Mouse (Mus musculus) liver, embryonic 15.5 days (tissue): Measurements from ENCODE around the gene Fbxw8. TPM values are rescaled to one million over a fixed set of nuclear protein-coding genes. Genes with fewer than 3 reads are reported as not detected.

Source experiments
- ATAC-seq: fragments of 200-750 bp; cut with Nextera tagmentation; 2 replicates; pipeline ENCODE4 v1.8.0; 2017; ENCODE audit warnings: moderate number of reproducible peaks, mild to moderate bottlenecking, moderate library complexity; ENCODE audit not compliant: insufficient read depth
- H3K27ac ChIP-seq: fragments of 300-500 bp; sonication (generic); replicated peaks from 2 replicates; pipeline ENCODE4 v1.5.1; 2015; ENCODE audit warnings: mild to moderate bottlenecking, inconsistent platforms
- H3K27me3 ChIP-seq: fragments of 300-500 bp; sonication (generic); 2 replicates; pipeline ENCODE4 v1.6.1; 2015; ENCODE audit warnings: mild to moderate bottlenecking, inconsistent platforms
- H3K36me3 ChIP-seq: fragments of 300-500 bp; sonication (generic); replicated peaks from 2 replicates; pipeline ENCODE4 v1.6.1; 2015; ENCODE audit warnings: moderate library complexity, mild to moderate bottlenecking, inconsistent platforms
- H3K4me1 ChIP-seq: fragments of 300-500 bp; sonication (generic); replicated peaks from 2 replicates; pipeline ENCODE4 v1.6.1; 2015; ENCODE audit warnings: inconsistent platforms
- H3K4me2 ChIP-seq: fragments of 300-500 bp; sonication (generic); 2 replicates; pipeline ENCODE4 v1.6.1; 2015; ENCODE audit warnings: moderate library complexity, mild to moderate bottlenecking, inconsistent platforms
- H3K4me3 ChIP-seq: fragments of 300-500 bp; sonication (generic); replicated peaks from 2 replicates; pipeline ENCODE4 v1.5.1; 2015; ENCODE audit warnings: mild to moderate bottlenecking, inconsistent platforms
- H3K9ac ChIP-seq: fragments of 300-500 bp; sonication (generic); 2 replicates; pipeline ENCODE4 v1.6.1; 2015; ENCODE audit warnings: moderate library complexity, mild to moderate bottlenecking, inconsistent platforms
- H3K9me3 ChIP-seq: fragments of 300-500 bp; sonication (generic); replicated peaks from 2 replicates; pipeline ENCODE4 v1.6.1; 2016; ENCODE audit warnings: inconsistent platforms
- WGBS: fragments of 180-500 bp; shearing (Covaris S2); methylation state at CpG from one replicate; pipeline ENCODE4 v1.1.7; 2015; ENCODE audit warnings: mixed read lengths; ENCODE audit not compliant: insufficient replicate concordance; 5-methylcytosine and 5-hydroxymethylcytosine counted together
- polyA plus RNA-seq: library from polyadenylated mRNA; unstranded; fragments of >200 nt; fragmentation: Nextera tagmentation; extraction: Ambion mirVana; gene quantifications from 2 replicates; pipeline ENCODE4 v1.2.1, GENCODE M21; 2015

Fbxw8 gene
- 7.7 and 8.1 TPM in 2 replicates for polyA plus RNA-seq

GRCm38 (mm10) chr5:118154839-118155564 is at the start of gene Fbxw8:
Gene Fbxw8, minus strand, starts transcription at chr5:118155464.
- WGBS, result under 1% methylated on average over 67 of the region's 67 CpGs

GRCm38 (mm10) chr5:118204675-118205440 is 49.6 kb upstream of the Fbxw8 start:
- no peak overlapping the region for H3K4me3 ChIP-seq
- 35% methylated on average over 16 of the region's 16 CpGs for WGBS
- no peak for ATAC-seq

More at GRCm38 (mm10) chr5:118154839-118155564, at the start of gene Fbxw8:
- Histone ChIP-seq H3K27ac (peak within 1 kb of the TSS; percentile 62; the same call in 1 of the 2 replicates), H3K27me3 (no peaks in the 10 kb centered on the region), H3K9me3 (no peaks in the 10 kb centered on the region), H3K36me3 (no peaks in the 10 kb centered on the region), H3K4me2 (peak within 1 kb of the TSS; percentile 81), H3K9ac (peak within 1 kb of the TSS; percentile 80), H3K4me1 (peaks cover 39% of the 10 kb centered on the region), H3K4me3 (peak within 1 kb of the TSS; percentile 92)
- ATAC-seq, result peak; percentile 70

GRCm38 (mm10) chr5:118199670-118200069 is 44.4 kb upstream of the Fbxw8 start:
- H3K27me3 ChIP-seq, result no peaks in the 10 kb centered on the region
- H3K4me3 ChIP-seq, result no peak overlapping the region
- H3K27ac ChIP-seq, result no peak overlapping the region
- no peak for ATAC-seq
- no peak overlapping the region for H3K9ac ChIP-seq
- H3K9me3 ChIP-seq, result no peaks in the 10 kb centered on the region
- no peak overlapping the region for H3K4me2 ChIP-seq
- no peaks in the 10 kb centered on the region for H3K36me3 ChIP-seq
- H3K4me1 ChIP-seq, result no peaks in the 10 kb centered on the region
- 51% methylated on average over 5 of the region's 5 CpGs for WGBS

More at GRCm38 (mm10) chr5:118204675-118205440, 49.6 kb upstream of the Fbxw8 start:
- Histone ChIP-seq H3K4me1 (no peaks in the 10 kb centered on the region), H3K9me3 (no peaks in the 10 kb centered on the region), H3K9ac (no peak overlapping the region), H3K27me3 (no peaks in the 10 kb centered on the region), H3K27ac (no peak overlapping the region), H3K36me3 (no peaks in the 10 kb centered on the region), H3K4me2 (no peak overlapping the region)

GRCm38 (mm10) chr5:118197421-118197820 is 42.2 kb upstream of the Fbxw8 start:
- Histone ChIP-seq H3K27ac (no peak overlapping the region), H3K4me1 (no peaks in the 10 kb centered on the region), H3K9ac (no peak overlapping the region), H3K4me2 (no peak overlapping the region), H3K36me3 (no peaks in the 10 kb centered on the region), H3K4me3 (no peak overlapping the region), H3K9me3 (no peaks in the 10 kb centered on the region), H3K27me3 (no peaks in the 10 kb centered on the region)
- WGBS, result 64% methylated on average over 13 of the region's 13 CpGs
- no peak for ATAC-seq

- Histone ChIP-seq H3K9me3 (no peaks in the 10 kb centered on the region), H3K27ac (no peak overlapping the region)
- WGBS, result 34% methylated on average over 18 of the region's 18 CpGs
Measured at GRCm38 (mm10) chr5:118192221-118192620, 37.0 kb upstream of the Fbxw8 start.

GRCm38 (mm10) chr5:118190491-118190890 is 35.2 kb upstream of the Fbxw8 start:
- H3K27me3 ChIP-seq, result peaks cover 12% of the 10 kb centered on the region; the same call in 1 of the 2 replicates
- no peaks in the 10 kb centered on the region for H3K36me3 ChIP-seq
- H3K9ac ChIP-seq, result no peak overlapping the region
- no peak overlapping the region for H3K4me2 ChIP-seq
- H3K4me3 ChIP-seq, result no peak overlapping the region
- H3K27ac ChIP-seq, result no peak overlapping the region
- 59% methylated on average over 9 of the region's 9 CpGs for WGBS
- no peaks in the 10 kb centered on the region for H3K9me3 ChIP-seq
- ATAC-seq, result no peak
- H3K4me1 ChIP-seq, result no peaks in the 10 kb centered on the region

More at GRCm38 (mm10) chr5:118192221-118192620, 37.0 kb upstream of the Fbxw8 start:
- Histone ChIP-seq H3K36me3 (no peaks in the 10 kb centered on the region), H3K4me3 (no peak overlapping the region), H3K4me2 (no peak overlapping the region), H3K4me1 (no peaks in the 10 kb centered on the region), H3K9ac (no peak overlapping the region), H3K27me3 (peaks cover 12% of the 10 kb centered on the region; the same call in 1 of the 2 replicates)
- ATAC-seq, result no peak

- H3K9me3 ChIP-seq, result no peaks in the 10 kb centered on the region
- 54% methylated on average over 6 of the region's 6 CpGs for WGBS
Measured at GRCm38 (mm10) chr5:118188356-118188755, 33.1 kb upstream of the Fbxw8 start.

GRCm38 (mm10) chr5:118186903-118187633 is 31.8 kb upstream of the Fbxw8 start:
- WGBS, result 60% methylated on average over 9 of the region's 9 CpGs
- no peak overlapping the region for H3K9ac ChIP-seq
- H3K9me3 ChIP-seq, result no peaks in the 10 kb centered on the region

More at GRCm38 (mm10) chr5:118188356-118188755, 33.1 kb upstream of the Fbxw8 start:
- ATAC-seq, result no peak
- no peak overlapping the region for H3K4me3 ChIP-seq
- no peaks in the 10 kb centered on the region for H3K4me1 ChIP-seq
- H3K36me3 ChIP-seq, result no peaks in the 10 kb centered on the region
- no peak overlapping the region for H3K27ac ChIP-seq
- H3K27me3 ChIP-seq, result peaks cover 12% of the 10 kb centered on the region; the same call in 1 of the 2 replicates
- H3K9ac ChIP-seq, result no peak overlapping the region
- H3K4me2 ChIP-seq, result no peak overlapping the region

GRCm38 (mm10) chr5:118177640-118178039 is 22.4 kb upstream of the Fbxw8 start:
- no peak overlapping the region for H3K4me3 ChIP-seq
- H3K27me3 ChIP-seq, result peaks cover 46% of the 10 kb centered on the region
- H3K36me3 ChIP-seq, result no peaks in the 10 kb centered on the region
- H3K27ac ChIP-seq, result no peak overlapping the region
- H3K9me3 ChIP-seq, result 0 out of 2 replicates have a peak, but pooled peaks cover 3% of the 10 kb centered on the region
- no peak for ATAC-seq
- no peak overlapping the region for H3K4me2 ChIP-seq
- H3K9ac ChIP-seq, result no peak overlapping the region
- 55% methylated on average over 7 of the region's 7 CpGs for WGBS
- H3K4me1 ChIP-seq, result no peaks in the 10 kb centered on the region

More at GRCm38 (mm10) chr5:118186903-118187633, 31.8 kb upstream of the Fbxw8 start:
- Histone ChIP-seq H3K27ac (no peak overlapping the region), H3K4me1 (no peaks in the 10 kb centered on the region), H3K27me3 (peaks cover 12% of the 10 kb centered on the region; the same call in 1 of the 2 replicates), H3K4me3 (no peak overlapping the region), H3K36me3 (no peaks in the 10 kb centered on the region), H3K4me2 (no peak overlapping the region)
- ATAC-seq, result no peak

- Histone ChIP-seq H3K27ac (no peak overlapping the region), H3K36me3 (no peaks in the 10 kb centered on the region), H3K9me3 (0 out of 2 replicates have a peak, but pooled peaks cover 3% of the 10 kb centered on the region), H3K4me1 (peaks cover 7% of the 10 kb centered on the region; the same call in 1 of the 2 replicates), H3K9ac (no peak overlapping the region), H3K27me3 (peaks cover 67% of the 10 kb centered on the region), H3K4me3 (no peak overlapping the region), H3K4me2 (no peak overlapping the region)
- WGBS, result 18% methylated on average over 2 of the region's 2 CpGs
- ATAC-seq, result no peak
Measured at GRCm38 (mm10) chr5:118175137-118175536, 19.9 kb upstream of the Fbxw8 start.
